Mouse (Mus musculus): Measurements from ENCODE around the gene Slc35d2. TPM values are rescaled to one million over a fixed set of nuclear protein-coding genes. Genes with fewer than 3 reads are reported as not detected.
"Not testable (repeated sequence)": the region's sequence is repeated elsewhere in the genome, so short reads cannot be mapped to it uniquely, and the experiment has no call there.

Slc35d2 gene
- polyA plus RNA-seq, 1 experiment from 2014 or later: 1.4 TPM

DNA sequence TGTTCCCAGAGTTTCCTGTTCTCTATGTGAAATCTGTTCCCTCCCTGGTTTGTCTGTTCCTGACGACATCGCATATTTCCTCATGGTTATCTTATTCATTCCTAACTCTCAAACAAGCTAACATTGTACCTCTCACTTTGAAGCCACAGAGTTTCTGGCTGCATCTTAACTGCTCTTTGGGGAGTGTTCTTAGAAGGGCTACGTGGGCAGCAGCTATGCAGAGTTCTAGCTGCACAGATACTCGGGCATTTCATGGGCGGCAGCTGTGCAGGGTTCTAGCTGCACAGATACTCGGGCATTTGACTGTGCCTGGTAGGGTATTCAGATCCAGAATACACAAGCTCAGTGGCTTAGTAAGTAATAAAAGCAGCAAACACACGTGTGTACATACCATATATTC, 41.1 kb downstream of the Slc35d2 start:
- H3K27me3 ChIP-seq: 0 out of 2 replicates have a peak, but pooled peaks cover 13% of the 10 kb centered on the region
- WGBS: 88% methylated on average over 7 of the region's 7 CpGs
- no peaks in the 10 kb centered on the region for H3K36me3 ChIP-seq
- H3K9ac ChIP-seq (replicated peaks): no peak overlapping the region
- ATAC-seq: no peak
- H3K4me1 ChIP-seq (replicated peaks): no peaks in the 10 kb centered on the region
- H3K4me3 ChIP-seq (replicated peaks): no peak overlapping the region
- no peak overlapping the region for H3K27ac ChIP-seq
- no peak overlapping the region for H3K4me2 ChIP-seq (replicated peaks)
- H3K9me3 ChIP-seq: no peaks in the 10 kb centered on the region

DNA sequence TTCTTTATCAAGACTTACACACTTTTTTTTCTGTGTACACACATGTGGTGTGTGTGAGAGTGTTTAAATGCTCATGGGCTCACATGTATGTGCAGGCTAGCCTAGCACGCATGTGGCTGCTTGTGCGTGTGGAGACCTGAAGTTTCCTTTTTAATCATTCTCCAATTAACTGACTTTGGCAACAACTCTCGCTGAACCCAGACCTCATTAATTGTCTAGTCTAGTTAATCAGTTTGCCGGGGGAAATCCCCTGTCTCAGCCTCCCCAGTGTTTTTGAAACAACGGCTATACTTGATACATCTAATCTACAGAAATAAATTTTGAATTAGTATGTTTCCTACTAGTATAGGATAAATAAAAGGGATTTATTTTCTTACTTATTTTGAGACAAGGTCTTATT, 43.1 kb downstream of the Slc35d2 start:
- Histone ChIP-seq H3K36me3 (no peaks in the 10 kb centered on the region), H3K27ac (no peak overlapping the region), H3K4me1 (replicated peaks) (peaks cover 11% of the 10 kb centered on the region), H3K9ac (replicated peaks) (no peak overlapping the region), H3K4me2 (replicated peaks) (no peak overlapping the region), H3K4me3 (replicated peaks) (no peak overlapping the region), H3K27me3 (no peaks in the 10 kb centered on the region), H3K9me3 (no peaks in the 10 kb centered on the region)
- ATAC-seq: no peak
- WGBS: 89% methylated on average over 5 of the region's 5 CpGs

DNA sequence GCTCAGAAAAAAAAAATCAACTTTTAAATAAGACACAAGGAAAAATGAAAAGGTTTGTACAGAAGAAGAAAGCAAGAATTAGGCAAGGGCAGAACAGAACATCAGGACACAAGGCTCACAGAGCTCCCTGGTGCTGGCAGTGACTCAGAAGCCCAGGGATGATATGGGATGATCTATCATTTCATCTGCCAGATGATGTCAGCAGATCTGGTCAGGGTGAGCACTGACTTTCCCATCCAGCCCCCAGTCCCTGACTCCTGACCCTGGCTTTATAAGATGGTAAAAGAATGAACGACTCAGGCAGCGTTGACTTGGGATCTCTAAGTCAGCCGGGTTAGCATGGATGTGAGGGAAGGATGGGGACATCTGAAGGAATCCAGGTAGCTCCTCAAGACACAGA, 45.8 kb downstream of the Slc35d2 start:
- no peak for ATAC-seq
- peaks cover 13% of the 10 kb centered on the region for H3K4me1 ChIP-seq (replicated peaks)
- 0 out of 2 replicates have a peak, but pooled peaks cover 4% of the 10 kb centered on the region for H3K27me3 ChIP-seq
- no peak overlapping the region for H3K9ac ChIP-seq (replicated peaks)
- no peaks in the 10 kb centered on the region for H3K9me3 ChIP-seq
- H3K4me2 ChIP-seq (replicated peaks): no peak overlapping the region
- H3K4me3 ChIP-seq (replicated peaks): no peak overlapping the region
- WGBS: 73% methylated on average over 3 of the region's 3 CpGs
- H3K36me3 ChIP-seq: no peaks in the 10 kb centered on the region
- H3K27ac ChIP-seq: no peak overlapping the region

DNA sequence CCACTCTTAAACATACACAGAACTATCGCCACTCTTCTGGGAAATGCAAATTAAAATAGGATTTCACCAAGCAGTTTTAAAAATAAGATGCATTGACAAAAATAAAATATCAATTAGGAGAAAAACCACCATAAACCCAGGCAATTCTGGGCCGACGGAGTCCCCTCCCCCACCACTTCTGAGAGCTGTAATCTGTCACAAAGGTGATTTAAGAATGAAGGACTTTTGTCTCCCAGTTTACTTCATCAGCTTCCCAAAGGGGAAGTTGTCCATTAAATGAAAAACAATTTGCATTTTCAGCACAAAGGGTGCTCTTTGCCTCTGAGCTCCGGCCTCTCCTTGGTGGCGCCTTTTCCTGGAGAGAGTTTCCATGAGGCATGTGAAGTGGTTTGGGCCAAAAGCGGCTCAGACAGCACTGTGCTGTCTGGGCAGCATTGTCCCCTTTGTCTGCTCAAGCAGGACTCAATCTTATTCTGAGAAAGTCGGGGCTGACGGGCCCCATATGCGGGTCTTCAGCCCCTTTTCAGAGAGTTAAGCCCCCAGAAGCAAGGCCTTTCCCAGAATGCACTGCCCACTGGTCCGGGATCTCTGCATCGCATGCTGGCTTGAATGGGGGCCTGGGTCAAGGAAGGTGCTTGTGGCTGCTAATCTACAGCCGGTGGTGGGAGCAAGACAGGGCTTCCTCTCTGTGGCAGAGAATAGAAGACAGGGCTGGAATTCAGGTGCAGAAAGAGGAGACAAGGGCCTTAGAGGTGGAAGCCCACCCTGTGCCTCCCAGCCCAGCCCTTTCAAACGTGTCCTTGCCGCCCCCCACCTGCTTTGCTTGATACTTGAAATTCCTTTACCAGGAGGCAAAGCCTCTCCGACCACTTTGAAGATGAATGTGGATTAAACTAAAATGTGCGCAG, 47.9 kb downstream of the Slc35d2 start:
- peak; percentile 84 for ATAC-seq
- no peak overlapping the region for H3K9ac ChIP-seq (replicated peaks)
- WGBS: 16% methylated on average over 16 of the region's 16 CpGs
- H3K9me3 ChIP-seq: no peaks in the 10 kb centered on the region
- no peak overlapping the region for H3K4me3 ChIP-seq (replicated peaks)
- peaks cover 13% of the 10 kb centered on the region for H3K4me1 ChIP-seq (replicated peaks)
- H3K27ac ChIP-seq: peak overlapping the region; percentile 41; the same call in 1 of the 2 replicates
- no peaks in the 10 kb centered on the region for H3K36me3 ChIP-seq
- H3K4me2 ChIP-seq (replicated peaks): peak overlapping the region; percentile 13
- H3K27me3 ChIP-seq: 0 out of 2 replicates have a peak, but pooled peaks cover 4% of the 10 kb centered on the region

DNA sequence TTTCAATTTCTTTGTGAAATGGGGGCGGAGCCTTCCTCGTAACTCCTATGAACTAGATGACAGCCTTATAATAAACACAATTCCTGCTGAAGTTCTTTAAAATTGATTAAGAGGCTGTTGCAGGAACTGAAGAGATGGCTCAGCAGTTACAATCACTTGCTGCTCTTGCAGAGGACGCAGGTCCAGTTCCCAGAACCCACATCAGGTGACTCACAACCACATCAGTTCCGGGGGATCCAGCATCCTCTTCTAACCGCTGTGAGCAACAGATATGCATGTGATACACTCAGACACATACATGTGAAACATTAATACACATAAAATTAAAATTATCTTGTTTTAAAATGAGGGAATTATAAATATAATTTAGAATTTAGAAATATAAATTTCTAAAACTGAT, 51.6 kb downstream of the Slc35d2 start:
- no peaks in the 10 kb centered on the region for H3K36me3 ChIP-seq
- H3K27ac ChIP-seq: no peak overlapping the region
- peaks cover 13% of the 10 kb centered on the region for H3K4me1 ChIP-seq (replicated peaks)
- no peaks in the 10 kb centered on the region for H3K9me3 ChIP-seq
- no peak for ATAC-seq
- 0 out of 2 replicates have a peak, but pooled peaks cover 4% of the 10 kb centered on the region for H3K27me3 ChIP-seq
- no peak overlapping the region for H3K4me2 ChIP-seq (replicated peaks)
- H3K4me3 ChIP-seq (replicated peaks): no peak overlapping the region
- WGBS: 87% methylated on average over 5 of the region's 5 CpGs
- no peak overlapping the region for H3K9ac ChIP-seq (replicated peaks)

DNA sequence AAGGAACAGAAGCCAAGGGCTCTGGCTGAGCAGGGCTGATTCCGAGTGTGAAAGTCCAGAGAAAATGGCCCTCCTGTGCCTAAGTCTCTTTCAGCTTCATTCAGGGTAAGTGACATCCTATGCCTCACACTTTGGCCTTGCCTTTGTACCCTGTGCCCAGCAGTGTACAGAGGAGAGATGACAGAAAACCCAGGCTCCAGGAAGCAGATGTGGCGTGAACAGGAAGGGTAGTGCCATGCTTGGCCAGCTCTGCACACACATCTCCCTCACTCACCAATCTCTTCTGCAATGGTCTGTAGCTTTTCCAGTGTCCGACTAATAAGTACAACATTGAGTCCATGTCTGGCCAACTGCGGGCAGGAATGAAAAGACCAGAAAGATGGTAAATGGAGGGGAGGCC, 53.1 kb downstream of the Slc35d2 start:
- Histone ChIP-seq H3K27ac (no peak overlapping the region), H3K4me1 (replicated peaks) (peaks cover 2% of the 10 kb centered on the region), H3K9me3 (no peaks in the 10 kb centered on the region), H3K4me3 (replicated peaks) (no peak overlapping the region), H3K27me3 (0 out of 2 replicates have a peak, but pooled peaks cover 4% of the 10 kb centered on the region), H3K9ac (replicated peaks) (no peak overlapping the region), H3K36me3 (no peaks in the 10 kb centered on the region), H3K4me2 (replicated peaks) (no peak overlapping the region)
- WGBS: 93% methylated on average over 4 of the region's 4 CpGs
- ATAC-seq: no peak

DNA sequence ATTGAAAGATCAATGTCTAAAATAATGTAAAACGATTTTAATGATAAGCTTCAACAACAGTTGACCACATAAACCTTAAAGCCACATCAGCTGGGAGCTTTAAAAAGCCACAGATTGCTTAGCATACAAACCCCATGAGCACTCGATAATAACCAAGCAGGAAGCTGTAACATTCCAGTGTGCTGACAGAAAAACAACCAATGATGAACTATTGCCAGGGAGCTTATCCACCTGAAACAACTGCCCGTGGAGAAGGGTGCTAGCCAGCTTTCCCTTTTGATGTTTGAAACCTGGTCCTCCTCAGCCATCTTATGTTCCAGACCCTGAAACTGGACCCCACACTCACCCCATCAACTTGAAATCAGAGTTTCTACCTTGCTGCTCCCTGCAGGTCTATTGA, 62.5 kb downstream of the Slc35d2 start:
- Histone ChIP-seq H3K9ac (replicated peaks) (no peak overlapping the region), H3K36me3 (no peaks in the 10 kb centered on the region), H3K27ac (no peak overlapping the region), H3K9me3 (no peaks in the 10 kb centered on the region), H3K4me1 (replicated peaks) (no peaks in the 10 kb centered on the region), H3K4me2 (replicated peaks) (no peak overlapping the region), H3K27me3 (no peaks in the 10 kb centered on the region), H3K4me3 (replicated peaks) (no peak overlapping the region)
- 77% methylated on average over 3 of the region's 3 CpGs for WGBS
- ATAC-seq: no peak

DNA sequence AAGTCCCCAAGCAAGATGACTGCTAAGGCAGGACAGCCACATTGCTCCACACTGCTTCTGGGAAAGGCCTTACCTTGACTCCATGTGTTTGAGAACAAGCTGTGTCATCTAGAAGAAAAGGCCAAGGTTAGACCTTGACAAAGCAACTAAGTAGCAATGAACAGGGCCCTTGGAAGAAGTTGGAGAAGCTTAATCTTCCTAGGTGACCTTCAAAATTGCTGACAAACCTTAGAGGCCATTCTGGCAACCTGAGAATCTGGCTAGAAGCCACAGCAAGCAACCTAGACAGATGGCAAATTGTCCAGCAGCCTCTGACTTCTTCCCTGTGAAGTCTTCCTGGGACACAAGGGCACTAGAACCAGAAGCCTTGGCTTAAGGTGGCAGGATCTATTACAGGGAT, 64.9 kb downstream of the Slc35d2 start:
- no peak overlapping the region for H3K4me2 ChIP-seq (replicated peaks)
- no peaks in the 10 kb centered on the region for H3K27me3 ChIP-seq
- ATAC-seq: no peak
- H3K36me3 ChIP-seq: no peaks in the 10 kb centered on the region
- no peaks in the 10 kb centered on the region for H3K9me3 ChIP-seq
- no peak overlapping the region for H3K27ac ChIP-seq
- no peak overlapping the region for H3K4me3 ChIP-seq (replicated peaks)
- H3K4me1 ChIP-seq (replicated peaks): no peaks in the 10 kb centered on the region
- no peak overlapping the region for H3K9ac ChIP-seq (replicated peaks)

DNA sequence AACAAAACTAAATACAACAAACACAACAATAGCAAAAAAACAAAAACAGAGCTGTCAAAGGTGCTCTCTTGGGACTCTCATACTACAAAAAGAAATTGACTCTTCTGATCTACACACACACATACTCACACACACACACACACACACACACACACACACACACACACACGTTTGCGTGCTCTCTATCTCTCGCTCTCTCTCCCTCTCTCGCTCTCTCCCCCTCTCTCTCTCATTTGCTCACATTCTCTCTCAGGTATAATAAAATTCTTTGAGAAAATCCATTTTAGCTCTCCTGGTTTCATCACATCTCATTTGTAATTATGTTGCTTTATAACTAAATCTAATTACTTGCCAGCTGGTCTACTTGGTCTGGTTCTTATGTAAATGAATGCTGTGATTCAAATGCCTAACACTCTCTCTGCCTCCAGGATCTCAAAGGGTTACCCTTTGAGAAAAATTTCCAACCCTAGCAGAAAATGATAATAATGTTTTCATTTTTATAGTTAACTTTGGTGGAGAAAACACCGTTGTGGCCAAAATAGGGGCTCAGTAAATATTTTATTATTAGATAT, 68.1 kb downstream of the Slc35d2 start:
- Histone ChIP-seq H3K4me3 (replicated peaks) (no peak overlapping the region), H3K9ac (replicated peaks) (no peak overlapping the region), H3K4me1 (replicated peaks) (no peaks in the 10 kb centered on the region), H3K9me3 (no peaks in the 10 kb centered on the region), H3K27me3 (no peaks in the 10 kb centered on the region), H3K36me3 (no peaks in the 10 kb centered on the region), H3K4me2 (replicated peaks) (no peak overlapping the region), H3K27ac (no peak overlapping the region)
- ATAC-seq: no peak
- WGBS: 83% methylated on average over 5 of the region's 5 CpGs

DNA sequence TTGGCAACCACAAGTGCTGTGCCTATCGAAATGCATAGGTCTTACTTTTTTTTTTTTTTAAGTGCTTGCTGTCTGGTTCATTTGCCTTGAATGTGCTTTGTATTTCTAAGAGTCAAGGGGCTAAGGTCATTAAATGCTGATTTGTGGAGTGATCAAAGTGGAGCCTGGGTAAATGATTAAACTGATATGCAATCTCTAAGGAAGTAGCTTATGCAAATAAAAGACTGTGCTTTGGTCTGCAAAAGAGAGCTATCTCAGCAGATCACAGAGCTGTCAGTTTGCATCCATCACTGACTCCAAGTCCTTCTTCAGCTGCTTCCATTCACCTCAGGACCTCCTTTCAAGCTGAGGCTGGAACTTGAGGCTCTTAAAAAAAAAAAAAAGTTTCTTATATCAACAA, 75.2 kb downstream of the Slc35d2 start:
- Histone ChIP-seq H3K27ac (no peak overlapping the region), H3K4me3 (replicated peaks) (no peak overlapping the region), H3K4me1 (replicated peaks) (no peaks in the 10 kb centered on the region), H3K4me2 (replicated peaks) (no peak overlapping the region), H3K9me3 (0 out of 2 replicates have a peak, but pooled peaks cover 3% of the 10 kb centered on the region), H3K9ac (replicated peaks) (no peak overlapping the region), H3K36me3 (no peaks in the 10 kb centered on the region), H3K27me3 (no peaks in the 10 kb centered on the region)
- no peak for ATAC-seq
- WGBS: 44% methylated on average over 1 of the region's 1 CpGs

DNA sequence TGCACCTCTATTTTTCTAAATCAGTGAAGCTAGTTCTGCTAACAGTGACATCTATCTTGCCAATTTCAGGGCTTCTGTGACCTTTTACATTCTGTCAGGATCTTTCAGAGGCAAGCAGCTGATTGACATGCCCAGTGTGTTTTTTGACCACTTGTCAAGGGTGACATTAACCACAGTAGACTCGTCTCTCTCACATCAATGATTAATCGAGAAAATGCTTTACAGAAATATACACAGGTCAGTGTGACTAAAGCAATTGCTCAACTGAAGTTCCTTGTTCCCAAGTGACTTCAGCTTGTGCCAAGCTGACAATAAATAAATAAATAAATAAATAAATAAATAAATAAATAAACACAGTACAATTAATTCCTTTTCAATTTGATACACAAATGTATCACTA, 76.9 kb downstream of the Slc35d2 start:
- not testable (repeated sequence) for H3K4me1 ChIP-seq (replicated peaks); ATAC-seq; H3K4me3 ChIP-seq (replicated peaks); H3K27me3 ChIP-seq; H3K9ac ChIP-seq (replicated peaks); H3K27ac ChIP-seq; H3K4me2 ChIP-seq (replicated peaks); H3K36me3 ChIP-seq; H3K9me3 ChIP-seq
- WGBS: 86% methylated on average over 2 of the region's 2 CpGs

DNA sequence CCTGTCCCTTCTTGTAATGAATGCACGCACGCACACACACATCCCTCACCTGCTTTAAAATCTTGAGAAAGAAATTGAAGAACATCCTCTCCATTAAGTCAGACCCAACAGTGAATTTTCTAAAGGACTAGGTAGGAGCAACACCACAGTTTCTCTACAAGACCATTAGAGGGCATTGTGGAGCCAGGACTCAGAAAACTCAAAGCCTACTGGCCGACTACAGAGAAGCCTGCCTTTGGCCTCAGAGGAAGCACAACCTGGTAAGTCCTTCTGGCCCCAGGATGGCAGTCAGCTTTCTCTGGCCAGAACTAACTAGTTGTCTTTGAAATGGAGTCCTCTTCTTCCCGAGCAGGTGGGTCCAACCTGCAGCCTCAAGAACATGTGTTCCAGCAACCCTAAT, 78.3 kb downstream of the Slc35d2 start:
- H3K27me3 ChIP-seq: no peaks in the 10 kb centered on the region
- no peaks in the 10 kb centered on the region for H3K36me3 ChIP-seq
- 66% methylated on average over 4 of the region's 4 CpGs for WGBS
- H3K27ac ChIP-seq: no peak overlapping the region
- no peaks in the 10 kb centered on the region for H3K4me1 ChIP-seq (replicated peaks)
- H3K9me3 ChIP-seq: 0 out of 2 replicates have a peak, but pooled peaks cover 3% of the 10 kb centered on the region
- H3K4me3 ChIP-seq (replicated peaks): no peak overlapping the region
- ATAC-seq: no peak
- H3K9ac ChIP-seq (replicated peaks): no peak overlapping the region
- no peak overlapping the region for H3K4me2 ChIP-seq (replicated peaks)

Data from midbrain, embryonic 13.5 days (tissue).